Mouse (Mus musculus) G1E (cell line): ENCODE data around the gene Gm34302. TPM values are rescaled to one million over a fixed set of nuclear protein-coding genes. Genes with fewer than 3 reads are reported as not detected.

Experiments
- ATAC-seq: 2 replicates; pipeline ENCODE4 v1.8.0; 2016; ENCODE audit warnings: mild to moderate bottlenecking; ENCODE audit not compliant: insufficient number of reproducible peaks, poor library complexity, low FRiP score, severe bottlenecking; ENCODE audit errors: extremely low read depth
- DNase-seq: peaks from one replicate; pipeline ENCODE4 v3.0.0; 2012; ENCODE audit warnings: low spot score
- H3K27me3 ChIP-seq: 2 replicates; pipeline ENCODE4 v1.6.1; 2012; ENCODE audit warnings: mild to moderate bottlenecking, low read length, inconsistent platforms; ENCODE audit not compliant: insufficient read depth
- H3K36me3 ChIP-seq: replicated peaks from 2 replicates; pipeline ENCODE3; 2012; ENCODE audit warnings: mild to moderate bottlenecking, inconsistent platforms
- H3K4me1 ChIP-seq: 2 replicates; pipeline ENCODE4 v1.6.1; 2012; ENCODE audit warnings: low read depth, low read length, inconsistent platforms, mixed read lengths; ENCODE audit not compliant: insufficient read depth
- H3K4me3 ChIP-seq: 2 replicates; pipeline ENCODE4 v1.5.1; 2012; ENCODE audit warnings: low read depth, mild to moderate bottlenecking, inconsistent platforms, low read length, moderate library complexity, mixed read lengths
- H3K9me3 ChIP-seq: replicated peaks from 2 replicates; pipeline ENCODE4 v1.6.1; 2012; ENCODE audit warnings: inconsistent platforms
- CTCF ChIP-seq: IDR thresholded peaks from 2 replicates; pipeline ENCODE4 v1.5.1; 2012; ENCODE audit warnings: low read depth, low read length, inconsistent platforms, mixed read lengths
- GATA1 ChIP-seq: IDR thresholded peaks from 2 replicates; pipeline ENCODE4 v1.6.1; 2012; ENCODE audit warnings: borderline replicate concordance, low read length, inconsistent platforms, mixed read lengths
- GATA2 ChIP-seq: IDR thresholded peaks from 2 replicates; pipeline ENCODE4 v1.6.1; 2012; ENCODE audit warnings: low read depth, low read length, inconsistent platforms, borderline replicate concordance
- POLR2AphosphoS5 ChIP-seq: IDR thresholded peaks from 2 replicates; pipeline ENCODE4 v1.6.1; 2012; ENCODE audit warnings: low read depth, low read length, inconsistent platforms; ENCODE audit not compliant: insufficient replicate concordance
- TAL1 ChIP-seq: conservative IDR thresholded peaks from 2 replicates; pipeline ENCODE4 v1.6.1; 2012; ENCODE audit warnings: low read depth, low read length, inconsistent platforms, mixed read lengths
- polyA plus RNA-seq: library from polyadenylated mRNA; stranded (reverse); fragments of >175 nt; gene quantifications from 2 replicates; pipeline ENCODE4 v1.2.3, GENCODE M21; 2012
- total RNA-seq, 2 experiments: library from RNA; stranded (forward) in 1 of 2; stranded (reverse) in 1 of 2; fragments of 200-1000 nt in 1 of 2; fragments of >200 nt in 1 of 2; fragmentation: Nextera tagmentation in 1 of 2; gene quantifications; 2 replicates each; pipeline ENCODE4 v1.2.3; 2014 to 2017

The Gm34302 gene
- total and polyA plus RNA-seq, 3 experiments, result not detected

DNA sequence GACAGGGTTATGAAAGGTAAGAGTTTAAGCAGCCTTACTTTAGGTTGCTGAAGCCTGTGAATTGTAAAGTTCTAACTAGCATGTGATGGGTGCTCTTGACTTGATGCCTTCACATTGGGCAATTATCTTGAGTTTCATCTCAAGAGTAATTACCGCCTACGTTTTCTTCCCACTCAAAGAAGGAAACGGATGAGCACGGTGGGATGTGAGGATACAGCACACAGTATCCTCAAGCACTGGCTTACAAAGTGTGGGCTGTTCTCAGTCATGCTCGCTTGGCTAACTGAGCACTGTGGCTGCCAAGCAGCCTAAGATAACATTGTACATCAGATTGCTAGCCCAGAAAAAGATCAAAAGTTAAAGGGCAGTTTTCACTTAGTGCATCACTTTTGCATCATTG, 20.8 kb upstream of the Gm34302 start:
- Histone ChIP-seq H3K27me3 (no peaks in the 10 kb centered on the region), H3K9me3 (no peaks in the 10 kb centered on the region), H3K4me3 (no peak overlapping the region), H3K36me3 (no peaks in the 10 kb centered on the region), H3K4me1 (no peaks in the 10 kb centered on the region)
- TF ChIP-seq POLR2AphosphoS5 (no peak), GATA2 (no peak), TAL1 (no peak), CTCF (no peak), GATA1 (no peak)
- ATAC-seq (no peak), DNase-seq (no peak)

DNA sequence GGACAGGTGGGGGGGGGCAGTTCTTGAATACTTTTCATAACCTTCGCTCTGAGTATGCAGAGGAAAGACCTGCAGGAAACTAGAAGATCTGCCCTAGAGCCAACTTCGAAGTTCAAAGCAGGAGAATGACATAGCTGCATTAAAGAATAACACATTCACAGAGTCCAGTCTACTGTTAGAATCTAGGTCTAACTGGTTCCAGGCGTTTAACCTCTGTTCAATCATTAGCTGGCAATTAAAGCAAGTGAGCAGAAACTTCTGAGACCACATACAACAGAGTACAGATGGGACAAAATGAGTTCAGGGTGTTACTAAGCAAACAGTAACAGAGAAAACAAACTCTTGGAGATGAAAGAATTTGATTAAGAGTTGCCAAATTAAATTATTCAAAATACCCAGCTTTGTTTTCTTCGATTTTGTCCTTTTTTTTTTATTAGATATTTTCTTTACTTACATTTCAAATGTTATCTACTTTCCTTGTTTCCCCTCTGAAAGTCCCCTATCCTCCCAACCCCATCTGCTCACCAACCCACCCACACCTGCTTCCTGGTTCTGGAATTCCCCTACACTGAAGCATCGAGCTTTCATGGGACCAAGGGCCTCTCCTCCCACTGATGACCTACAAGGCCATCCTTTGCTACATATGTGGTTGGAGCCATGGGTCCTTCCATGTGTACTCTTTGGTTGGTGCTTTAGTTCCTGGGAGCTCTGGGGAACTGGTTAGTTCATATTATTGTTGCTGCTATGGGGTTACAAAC, 11.1 kb upstream of the Gm34302 start:
- ATAC-seq, result no peak

DNA sequence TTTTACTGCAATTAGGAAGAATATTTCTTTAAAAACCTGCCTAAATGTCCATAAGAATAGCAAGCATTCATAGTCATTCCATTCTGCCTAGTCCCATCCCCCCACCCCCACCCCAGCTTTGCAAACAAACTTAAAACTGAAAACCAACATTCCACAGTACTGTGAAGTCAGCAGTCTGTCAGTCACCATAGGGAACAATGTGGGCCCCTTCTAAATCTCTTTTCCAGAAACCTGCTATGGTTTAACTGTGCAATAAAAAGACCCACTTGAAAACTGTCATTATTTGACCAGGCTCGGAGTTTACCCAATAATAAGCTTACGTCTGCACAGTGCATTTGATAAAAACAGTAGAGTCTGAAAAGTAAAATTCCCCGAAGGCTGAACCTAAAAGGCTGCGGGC, 9.9 kb upstream of the Gm34302 start:
- H3K4me3 ChIP-seq, result no peak overlapping the region
- no peaks in the 10 kb centered on the region for H3K9me3 ChIP-seq
- TF ChIP-seq GATA2 (no peak), TAL1 (no peak), CTCF (no peak), GATA1 (no peak), POLR2AphosphoS5 (no peak)
- no peaks in the 10 kb centered on the region for H3K27me3 ChIP-seq
- no peaks in the 10 kb centered on the region for H3K4me1 ChIP-seq
- ATAC-seq (no peak), DNase-seq (no peak)
- no peaks in the 10 kb centered on the region for H3K36me3 ChIP-seq

More for the DNA sequence above, 11.1 kb upstream of the Gm34302 start:
- H3K4me3 ChIP-seq, result no peak overlapping the region
- no peaks in the 10 kb centered on the region for H3K4me1 ChIP-seq
- no peaks in the 10 kb centered on the region for H3K9me3 ChIP-seq
- no peaks in the 10 kb centered on the region for H3K27me3 ChIP-seq
- TF ChIP-seq GATA1 (no peak), CTCF (no peak), POLR2AphosphoS5 (no peak), GATA2 (no peak), TAL1 (no peak)
- DNase-seq, result no peak
- H3K36me3 ChIP-seq, result no peaks in the 10 kb centered on the region

DNA sequence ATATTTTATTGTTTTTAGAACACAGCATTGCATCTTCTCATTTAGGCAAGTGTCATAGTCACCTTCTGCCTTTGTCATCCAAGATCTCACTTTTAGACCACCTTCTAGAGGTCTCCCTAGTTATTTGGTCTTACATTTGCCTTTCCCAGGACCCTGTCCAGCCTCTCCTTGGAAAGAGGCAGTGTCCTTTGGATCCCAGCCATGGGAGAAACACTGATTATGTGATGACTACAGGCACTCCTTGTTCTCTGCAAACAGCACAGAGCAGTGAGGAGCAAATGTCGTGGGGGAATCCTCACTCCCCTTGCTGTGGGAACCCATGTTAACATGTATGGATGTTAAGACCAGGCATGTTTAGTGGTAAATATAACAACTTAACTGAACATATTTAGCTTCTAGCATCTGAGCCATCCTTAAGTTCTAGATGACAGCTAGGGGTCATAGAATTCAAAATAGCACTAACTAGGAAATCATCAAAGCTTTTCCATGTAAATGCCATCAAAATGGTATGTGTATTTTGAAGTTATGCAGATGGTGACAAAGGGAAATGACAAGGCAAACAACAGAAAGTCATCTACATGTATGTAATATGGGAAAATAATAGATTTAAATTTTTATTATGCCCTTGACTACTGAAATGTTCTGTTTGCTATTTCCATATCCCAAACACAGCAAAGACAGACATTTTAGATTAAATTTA, 43.1 kb downstream of the Gm34302 start:
- Histone ChIP-seq H3K36me3 (no peaks in the 10 kb centered on the region), H3K9me3 (no peaks in the 10 kb centered on the region), H3K27me3 (no peaks in the 10 kb centered on the region), H3K4me3 (no peak overlapping the region), H3K4me1 (no peaks in the 10 kb centered on the region)
- ATAC-seq (no peak), DNase-seq (no peak)
- no peak for TF ChIP-seq POLR2AphosphoS5
- TF ChIP-seq GATA2, result no peak
- no peak for TF ChIP-seq GATA1
- no peak for TF ChIP-seq CTCF
- no peak for TF ChIP-seq TAL1

DNA sequence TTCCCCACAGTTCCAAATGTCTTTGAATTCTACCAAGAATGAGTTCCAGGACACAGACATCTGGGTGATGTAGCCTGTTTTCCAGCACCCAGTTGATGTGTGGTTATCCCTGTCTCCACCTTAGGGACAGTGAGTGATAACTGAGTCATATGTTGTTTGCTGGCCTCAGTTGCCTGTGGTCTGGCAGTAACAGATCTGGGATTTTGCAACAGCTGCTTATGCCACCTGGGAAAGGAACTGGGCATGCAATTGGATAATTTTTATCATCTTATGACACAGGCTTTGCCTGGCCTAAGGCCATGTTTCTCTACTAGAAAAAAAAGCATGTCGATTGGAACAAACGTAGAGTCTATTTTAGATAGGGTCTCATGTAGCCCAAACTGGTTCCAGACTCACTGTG, 43.9 kb downstream of the Gm34302 start:
- Histone ChIP-seq H3K9me3 (no peaks in the 10 kb centered on the region), H3K4me3 (no peak overlapping the region), H3K36me3 (no peaks in the 10 kb centered on the region), H3K4me1 (no peaks in the 10 kb centered on the region), H3K27me3 (no peaks in the 10 kb centered on the region)
- ATAC-seq (no peak), DNase-seq (no peak)
- TF ChIP-seq CTCF (no peak), POLR2AphosphoS5 (no peak), GATA2 (no peak), TAL1 (no peak), GATA1 (no peak)

DNA sequence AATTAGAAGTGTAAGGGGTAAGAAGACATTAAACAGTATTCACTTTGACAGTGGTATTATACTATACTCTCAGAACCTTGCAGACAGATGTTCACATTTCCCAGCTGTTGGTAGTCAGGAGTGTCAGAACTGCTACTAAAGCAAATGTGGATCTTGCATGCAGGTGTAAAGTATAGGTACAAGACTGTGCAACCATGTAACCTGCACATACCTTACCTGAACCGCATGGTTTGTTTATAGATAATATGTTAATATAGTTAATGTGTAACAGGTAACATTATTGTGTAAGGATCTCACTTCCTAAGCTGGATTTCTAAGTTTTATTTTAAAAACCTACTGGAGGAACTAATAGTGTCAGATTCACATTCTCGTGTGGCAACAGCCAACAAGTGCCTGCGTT, 44.8 kb downstream of the Gm34302 start:
- H3K9me3 ChIP-seq, result no peaks in the 10 kb centered on the region
- no peak for ATAC-seq
- DNase-seq, result no peak
- H3K27me3 ChIP-seq, result no peaks in the 10 kb centered on the region
- no peak for TF ChIP-seq CTCF
- no peak for TF ChIP-seq POLR2AphosphoS5
- TF ChIP-seq TAL1, result no peak
- TF ChIP-seq GATA1, result no peak
- no peak for TF ChIP-seq GATA2
- H3K4me3 ChIP-seq, result no peak overlapping the region
- no peaks in the 10 kb centered on the region for H3K4me1 ChIP-seq
- H3K36me3 ChIP-seq, result no peaks in the 10 kb centered on the region

Other genes starting within 250 kb of the Gm34302 start
- gene Mme, start 242.3 kb downstream of the Gm34302 start, total RNA-seq (2014; fragmentation: Nextera tagmentation), result not detected in 2 replicates
- gene Mme, start 242.3 kb downstream of the Gm34302 start, total RNA-seq (2017), result 0.06 and 0.11 TPM in 2 replicates
- gene Mme, start 242.3 kb downstream of the Gm34302 start, polyA plus RNA-seq, result not detected in 2 replicates